Mouse (Mus musculus) hindbrain, embryonic 16.5 days (tissue): Measurements from ENCODE around the gene Rrnad1. TPM values are rescaled to one million over a fixed set of nuclear protein-coding genes. Genes with fewer than 3 reads are reported as not detected.

ENCODE experiments used
- ATAC-seq: fragments of 200-750 bp; cut with Nextera tagmentation; 2 replicates; pipeline ENCODE4 v1.8.0; 2017; ENCODE audit warnings: moderate TSS enrichment, moderate library complexity
- H3K27ac ChIP-seq: fragments of 300-500 bp; sonication (generic); 2 replicates; pipeline ENCODE4 v1.5.1; 2014; ENCODE audit warnings: low read depth, mild to moderate bottlenecking, control low read depth, low read length, moderate library complexity
- H3K27me3 ChIP-seq: fragments of 300-500 bp; sonication (generic); replicated peaks from 2 replicates; pipeline ENCODE4 v1.6.1; 2014; ENCODE audit warnings: low read length; ENCODE audit not compliant: control insufficient read depth, insufficient read depth
- H3K36me3 ChIP-seq: fragments of 300-500 bp; sonication (generic); 2 replicates; pipeline ENCODE4 v1.6.1; 2014; ENCODE audit warnings: mild to moderate bottlenecking, low read length, moderate library complexity, mixed read lengths; ENCODE audit not compliant: control insufficient read depth, insufficient read depth
- H3K4me1 ChIP-seq: fragments of 300-500 bp; sonication (generic); 2 replicates; pipeline ENCODE4 v1.6.1; 2014; ENCODE audit warnings: low read depth, low read length; ENCODE audit not compliant: control insufficient read depth, insufficient read depth
- H3K4me2 ChIP-seq: fragments of 300-500 bp; sonication (generic); 2 replicates; pipeline ENCODE4 v1.6.1; 2014; ENCODE audit warnings: mild to moderate bottlenecking, low read length, control low read depth, moderate library complexity
- H3K4me3 ChIP-seq: fragments of 300-500 bp; sonication (generic); 2 replicates; pipeline ENCODE4 v1.5.1; 2014; ENCODE audit warnings: mild to moderate bottlenecking, low read length, control low read depth, moderate library complexity
- H3K9ac ChIP-seq: fragments of 300-500 bp; sonication (generic); 2 replicates; pipeline ENCODE4 v1.6.1; 2014; ENCODE audit warnings: low read depth, mild to moderate bottlenecking, control low read depth, low read length, moderate library complexity
- H3K9me3 ChIP-seq: fragments of 300-500 bp; sonication (generic); 2 replicates; pipeline ENCODE4 v1.6.1; 2014; ENCODE audit warnings: mild to moderate bottlenecking, low read length, moderate library complexity; ENCODE audit not compliant: control insufficient read depth
- WGBS: fragments of 180-500 bp; shearing (Covaris S2); extraction: QIAGEN DNeasy Blood & Tissue Kit; methylation state at CpG from one replicate; pipeline ENCODE4 v1.1.7; 2014; 5-methylcytosine and 5-hydroxymethylcytosine counted together
- polyA plus RNA-seq: library from polyadenylated mRNA; unstranded; fragments of >200 nt; fragmentation: Nextera tagmentation; extraction: Ambion mirVana; gene quantifications from 2 replicates; pipeline ENCODE4 v1.2.1, GENCODE M21; 2015

The Rrnad1 gene
- polyA plus RNA-seq, 1 experiment from 2014 or later: 20.5 TPM

DNA sequence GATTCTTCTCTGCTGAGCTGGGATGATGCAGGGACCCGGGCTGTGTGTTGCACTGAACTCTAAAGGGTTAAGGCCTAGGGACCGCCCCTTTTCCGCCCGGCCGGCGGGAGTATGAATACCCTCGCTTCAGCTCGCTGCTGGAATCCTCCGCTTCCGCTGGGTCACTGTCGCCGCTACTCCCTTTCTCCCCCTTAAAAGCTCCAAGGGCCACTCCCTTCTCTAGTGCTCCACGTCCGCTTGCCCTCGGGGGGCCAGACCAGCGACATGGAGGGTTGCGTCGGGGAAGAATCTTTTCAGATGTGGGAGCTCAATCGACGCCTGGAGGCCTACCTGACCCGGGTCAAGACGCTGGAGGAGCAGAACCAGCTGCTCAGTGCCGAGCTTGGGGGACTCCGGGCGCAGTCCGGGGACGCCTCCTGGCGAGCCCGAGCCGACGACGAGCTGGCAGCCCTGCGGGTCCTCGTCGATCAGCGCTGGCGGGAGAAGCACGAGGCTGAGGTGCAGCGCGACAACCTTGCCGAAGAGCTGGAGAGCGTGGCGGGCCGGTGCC, 40.5 kb upstream of the Rrnad1 start, which contains the start of gene Nes:
Gene Nes (plus strand): TSS at position 140 of the 550 bp plus-strand sequence.
- peak within 1 kb of the TSS; percentile 79 for H3K4me2 ChIP-seq
- peak; percentile 64 for ATAC-seq
- H3K36me3 ChIP-seq: no peaks in the 10 kb centered on the region
- H3K27me3 ChIP-seq: no peaks in the 10 kb centered on the region; the same call in 1 of the 2 replicates
- peak within 1 kb of the TSS; percentile 50 for H3K4me3 ChIP-seq
- H3K9me3 ChIP-seq: no peaks in the 10 kb centered on the region
- peak within 1 kb of the TSS; percentile 57 for H3K27ac ChIP-seq
- H3K9ac ChIP-seq: peak within 1 kb of the TSS; percentile 58
- WGBS: 0% methylated on average over 39 of the region's 44 CpGs
- peaks cover 26% of the 10 kb centered on the region for H3K4me1 ChIP-seq

DNA sequence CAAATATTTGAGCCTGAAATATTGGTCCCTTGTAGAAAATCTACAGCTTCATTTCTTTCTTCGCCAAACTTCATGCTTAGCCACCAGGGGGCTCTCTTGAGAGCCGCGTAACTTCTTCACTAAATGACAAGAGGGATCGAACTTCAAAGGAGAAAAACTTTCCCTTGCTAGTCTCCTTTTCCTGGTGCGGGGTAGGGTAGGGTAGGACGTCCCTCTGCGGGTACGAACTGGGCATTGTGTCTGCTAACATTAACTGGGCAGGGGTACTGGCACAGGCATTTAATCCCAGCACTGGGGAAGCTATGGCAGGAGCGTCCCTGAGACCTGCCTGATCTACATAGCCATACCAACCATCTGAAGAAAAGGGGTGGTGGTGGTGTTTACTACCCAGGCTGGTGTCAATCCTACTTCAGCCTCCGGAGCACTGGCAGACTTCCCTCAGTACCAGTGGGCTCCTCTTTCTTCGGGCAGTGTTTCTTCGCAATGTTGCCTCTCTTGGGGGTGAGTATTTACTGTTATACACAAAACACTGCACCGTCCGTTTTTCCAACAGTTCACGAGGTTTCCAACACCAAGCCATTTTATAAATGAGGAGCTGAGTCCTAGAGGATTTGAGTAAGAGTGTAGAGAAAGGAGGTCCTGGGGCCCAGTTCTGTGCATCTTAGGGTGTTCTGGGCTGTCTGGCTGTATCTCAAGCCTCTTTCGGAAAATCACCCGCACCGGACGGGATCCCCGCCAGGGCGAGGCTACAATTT, 39.8 kb upstream of the Rrnad1 start:
- Histone ChIP-seq H3K4me2 (peak overlapping the region; percentile 79), H3K9me3 (no peaks in the 10 kb centered on the region), H3K4me3 (peak overlapping the region; percentile 50), H3K4me1 (peaks cover 26% of the 10 kb centered on the region), H3K27me3 (no peaks in the 10 kb centered on the region; the same call in 1 of the 2 replicates), H3K36me3 (no peaks in the 10 kb centered on the region), H3K27ac (peak overlapping the region; percentile 40; the same call in 1 of the 2 replicates), H3K9ac (no peak overlapping the region)
- ATAC-seq: no peak
- WGBS: under 1% methylated on average over 21 of the region's 21 CpGs

DNA sequence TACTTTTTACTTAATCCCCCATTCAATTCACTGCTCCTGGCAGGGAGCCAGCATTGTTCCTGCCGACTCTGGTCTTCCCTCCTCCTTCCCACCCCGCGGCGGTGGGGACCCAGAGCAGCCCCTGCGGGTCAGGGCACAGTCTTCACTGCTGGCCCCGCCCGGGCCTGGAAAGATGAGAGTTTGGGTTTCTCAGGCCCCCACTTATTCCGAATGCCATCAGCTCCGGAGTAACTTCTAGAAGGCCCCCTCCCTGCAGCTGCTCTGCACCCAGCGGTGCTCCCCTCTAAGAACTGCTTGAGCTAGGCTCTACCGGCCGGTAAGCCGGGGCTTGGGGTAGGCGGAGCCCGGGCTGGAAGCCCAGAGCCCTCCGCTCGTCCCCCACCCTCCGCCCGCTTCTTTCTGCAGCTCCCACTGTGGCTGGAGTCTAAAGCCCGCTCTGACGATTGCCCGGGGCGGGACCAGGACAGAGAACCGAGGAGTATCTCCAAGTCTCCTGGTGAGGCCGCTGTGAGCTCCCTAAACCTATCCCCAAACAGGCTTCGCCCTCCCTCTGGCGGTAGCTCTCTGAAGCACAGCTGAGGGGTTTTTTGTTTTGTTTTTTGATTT, 30.2 kb upstream of the Rrnad1 start:
- peak overlapping the region; percentile 63 for H3K4me2 ChIP-seq
- H3K4me3 ChIP-seq: peak overlapping the region; percentile 51
- H3K4me1 ChIP-seq: no peaks in the 10 kb centered on the region; the same call in 1 of the 2 replicates
- WGBS: under 1% methylated on average over 25 of the region's 27 CpGs
- H3K36me3 ChIP-seq: no peaks in the 10 kb centered on the region
- H3K27ac ChIP-seq: peak overlapping the region; percentile 70
- no peaks in the 10 kb centered on the region for H3K9me3 ChIP-seq
- H3K9ac ChIP-seq: peak overlapping the region; percentile 51
- no peaks in the 10 kb centered on the region for H3K27me3 ChIP-seq
- peak; percentile 98 for ATAC-seq

DNA sequence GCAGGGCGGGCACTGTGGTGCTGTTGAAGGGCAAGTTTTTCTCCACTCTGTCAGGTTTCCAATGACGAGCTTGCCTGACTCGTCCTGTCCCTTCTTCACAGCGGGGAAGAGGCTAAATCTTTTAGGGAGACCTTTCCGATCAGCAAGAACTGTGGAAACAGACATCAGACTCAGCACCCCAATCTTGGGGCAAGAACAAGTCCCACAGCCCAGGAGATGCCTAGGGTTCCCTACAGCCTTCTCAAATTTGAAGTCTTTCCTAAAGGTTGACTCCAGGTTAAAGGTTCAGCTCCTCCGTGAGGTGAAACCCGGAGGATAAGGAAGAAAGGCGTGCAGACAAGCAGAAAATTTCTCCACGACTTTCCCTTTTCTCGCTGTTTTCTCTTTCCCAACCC, 29.7 kb upstream of the Rrnad1 start:
- no peaks in the 10 kb centered on the region for H3K9me3 ChIP-seq
- H3K27ac ChIP-seq: peak overlapping the region; percentile 70; the same call in 1 of the 2 replicates
- WGBS: 3% methylated on average over 10 of the region's 10 CpGs
- H3K36me3 ChIP-seq: no peaks in the 10 kb centered on the region
- peak overlapping the region; percentile 51 for H3K9ac ChIP-seq
- peak overlapping the region; percentile 63 for H3K4me2 ChIP-seq
- H3K27me3 ChIP-seq: no peaks in the 10 kb centered on the region
- no peak for ATAC-seq
- peak overlapping the region; percentile 51 for H3K4me3 ChIP-seq
- no peaks in the 10 kb centered on the region; the same call in 1 of the 2 replicates for H3K4me1 ChIP-seq

DNA sequence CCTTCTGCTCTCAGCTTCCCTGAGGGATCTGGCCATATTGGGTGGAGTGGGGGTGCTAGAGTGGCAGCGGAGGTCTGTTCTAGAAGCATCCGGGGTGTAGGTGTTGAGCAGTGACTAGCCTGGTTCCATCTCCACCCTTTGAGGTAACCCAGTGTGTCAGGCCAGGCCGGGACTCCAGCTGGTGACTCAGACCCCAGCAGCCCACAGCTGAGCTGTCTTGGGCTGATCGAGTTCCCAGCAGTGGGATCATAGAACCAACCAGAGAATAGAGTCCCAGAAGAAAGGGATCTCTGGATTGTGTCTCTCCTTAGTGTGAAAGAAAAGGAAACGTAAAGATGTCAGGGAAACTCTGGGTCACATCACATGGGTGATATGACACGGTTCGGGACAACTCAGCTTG, 28.9 kb upstream of the Rrnad1 start:
- no peaks in the 10 kb centered on the region for H3K9me3 ChIP-seq
- 43% methylated on average over 7 of the region's 7 CpGs for WGBS
- no peaks in the 10 kb centered on the region for H3K27me3 ChIP-seq
- no peak overlapping the region for H3K4me3 ChIP-seq
- no peak overlapping the region for H3K4me2 ChIP-seq
- H3K36me3 ChIP-seq: no peaks in the 10 kb centered on the region
- no peak overlapping the region for H3K27ac ChIP-seq
- no peak overlapping the region for H3K9ac ChIP-seq
- no peak for ATAC-seq
- H3K4me1 ChIP-seq: no peaks in the 10 kb centered on the region; the same call in 1 of the 2 replicates

DNA sequence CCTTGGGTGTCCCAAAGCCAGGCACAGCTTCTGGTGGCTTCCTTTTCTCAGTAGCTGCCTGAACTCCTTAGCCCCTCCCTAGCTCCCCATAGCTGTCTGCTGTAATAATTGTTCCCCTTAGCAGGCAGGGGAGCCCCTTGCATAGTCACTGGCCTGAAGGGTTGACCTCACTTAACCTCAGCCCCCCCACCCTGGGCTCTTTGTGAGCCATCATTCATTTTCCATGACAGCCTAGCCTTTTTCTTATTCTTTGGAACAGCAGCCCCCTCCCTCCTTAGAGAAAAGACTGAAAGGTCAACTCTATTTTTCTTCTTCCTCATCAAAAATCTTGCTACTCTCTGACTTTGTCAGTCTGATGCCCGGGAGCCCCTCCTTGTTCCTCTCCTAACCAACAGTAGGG, 28.4 kb upstream of the Rrnad1 start:
- no peak for ATAC-seq
- no peak overlapping the region for H3K27ac ChIP-seq
- WGBS: 21% methylated on average over 1 of the region's 1 CpGs

DNA sequence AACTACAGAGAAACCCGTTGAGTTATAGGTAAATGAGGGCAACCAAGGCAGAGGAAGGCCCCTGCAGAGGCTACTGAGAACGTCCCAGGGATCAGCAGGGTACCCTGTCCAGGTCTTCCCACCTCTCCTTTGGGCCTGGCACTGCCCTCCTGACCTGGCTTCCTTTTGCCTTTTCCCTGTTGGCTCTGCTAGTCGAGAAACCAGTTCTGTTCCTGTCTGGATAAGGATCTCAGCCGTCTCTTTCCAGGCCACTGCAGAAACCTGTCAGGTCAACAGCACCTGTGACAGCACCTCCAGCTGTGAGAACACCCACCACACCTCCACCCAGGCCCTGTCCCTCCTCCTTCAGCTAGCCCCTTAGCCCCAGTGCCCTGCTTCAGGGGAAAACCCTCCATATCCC, 28.0 kb upstream of the Rrnad1 start:
- no peak overlapping the region for H3K27ac ChIP-seq
- no peak overlapping the region for H3K9ac ChIP-seq
- no peaks in the 10 kb centered on the region for H3K9me3 ChIP-seq
- no peak overlapping the region for H3K4me2 ChIP-seq
- no peaks in the 10 kb centered on the region for H3K27me3 ChIP-seq
- H3K36me3 ChIP-seq: no peaks in the 10 kb centered on the region
- 23% methylated on average over 3 of the region's 4 CpGs for WGBS
- no peak for ATAC-seq
- no peaks in the 10 kb centered on the region; the same call in 1 of the 2 replicates for H3K4me1 ChIP-seq
- H3K4me3 ChIP-seq: no peak overlapping the region

More for the DNA sequence above, 28.4 kb upstream of the Rrnad1 start:
- no peak overlapping the region for H3K4me2 ChIP-seq
- H3K9me3 ChIP-seq: no peaks in the 10 kb centered on the region
- no peaks in the 10 kb centered on the region for H3K27me3 ChIP-seq
- no peak overlapping the region for H3K4me3 ChIP-seq
- no peaks in the 10 kb centered on the region for H3K36me3 ChIP-seq
- no peak overlapping the region for H3K9ac ChIP-seq
- no peaks in the 10 kb centered on the region; the same call in 1 of the 2 replicates for H3K4me1 ChIP-seq

DNA sequence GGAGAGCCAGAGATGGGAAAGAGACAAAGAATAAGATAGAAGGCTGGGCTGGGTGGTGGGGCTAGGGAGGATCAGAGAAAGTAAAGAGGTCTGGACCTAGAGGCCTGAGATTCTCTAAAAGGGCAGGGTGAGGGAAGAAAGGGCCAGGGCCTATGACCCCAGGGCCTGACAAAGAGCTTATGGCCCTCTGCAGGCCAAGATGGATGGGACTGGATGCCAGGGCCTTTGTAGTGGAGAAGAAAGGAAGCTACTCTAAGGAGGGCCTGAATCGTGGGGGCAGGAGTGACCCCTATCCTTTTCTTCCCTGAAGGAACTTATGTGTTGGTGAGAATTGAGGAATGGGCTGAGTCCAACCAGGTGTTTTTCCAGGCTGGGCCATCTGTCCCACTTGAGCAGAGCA, 27.5 kb upstream of the Rrnad1 start:
- no peak for ATAC-seq
- WGBS: 8% methylated on average over 1 of the region's 1 CpGs

DNA sequence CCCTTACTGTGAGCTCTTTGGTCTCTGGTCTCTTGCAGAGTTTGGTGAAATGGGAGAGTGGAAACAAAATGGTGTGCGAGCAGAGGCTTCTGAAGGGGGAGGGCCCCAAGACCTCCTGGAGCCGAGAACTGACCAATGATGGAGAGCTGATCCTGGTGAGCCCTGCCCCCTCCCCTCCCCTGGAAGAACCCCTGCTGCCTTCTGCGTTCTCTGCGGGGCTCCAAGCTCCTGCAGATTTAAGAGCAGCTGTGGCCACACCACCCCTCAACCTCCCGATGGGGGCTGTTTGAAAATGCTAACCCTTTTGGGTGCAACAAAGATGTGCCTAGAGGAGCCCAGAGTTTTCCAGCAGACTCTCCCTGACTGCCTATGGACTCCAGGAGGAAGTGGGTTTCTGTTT, 21.9 kb upstream of the Rrnad1 start:
- peak overlapping the region; percentile 38 for H3K4me2 ChIP-seq
- no peak overlapping the region for H3K9ac ChIP-seq
- WGBS: 7% methylated on average over 5 of the region's 5 CpGs
- no peaks in the 10 kb centered on the region for H3K9me3 ChIP-seq
- peak; percentile 72 for ATAC-seq
- peaks cover 28% of the 10 kb centered on the region for H3K4me1 ChIP-seq
- no peaks in the 10 kb centered on the region for H3K36me3 ChIP-seq
- no peaks in the 10 kb centered on the region; the same call in none of the 2 replicates for H3K27me3 ChIP-seq
- H3K4me3 ChIP-seq: peak overlapping the region; percentile 5; the same call in 1 of the 2 replicates
- H3K27ac ChIP-seq: no peak overlapping the region

More for the DNA sequence above, 27.5 kb upstream of the Rrnad1 start:
- Histone ChIP-seq H3K4me2 (no peak overlapping the region), H3K36me3 (no peaks in the 10 kb centered on the region), H3K4me1 (no peaks in the 10 kb centered on the region; the same call in 1 of the 2 replicates), H3K9ac (no peak overlapping the region), H3K27me3 (no peaks in the 10 kb centered on the region), H3K4me3 (no peak overlapping the region), H3K27ac (no peak overlapping the region), H3K9me3 (no peaks in the 10 kb centered on the region)
